Mouse (Mus musculus): ENCODE results near the gene Rnase1. TPM values are rescaled to one million over a fixed set of nuclear protein-coding genes. Genes with fewer than 3 reads are reported as not detected.
"Not testable (repeated sequence)": the region's sequence is repeated elsewhere in the genome, so short reads cannot be mapped to it uniquely, and the experiment has no call there.

Gene Rnase1
- 1 to 10 TPM in 1 of 2 experiments, under 1 TPM in 1; 0.63 to 1.1 TPM for total RNA-seq (2021)
- long read RNA-seq, experiment 1, partial matches to known transcripts = 0 of 2 reads
- long read RNA-seq, experiment 1, other reads (novel, unspliced or antisense) = 0 of 2 reads
- long read RNA-seq, experiment 2 = 0 reads

- DNase-seq (ENCODE audit: low spot score in 2 of 2) = no peak
These were observed at the start of gene Rnase1 for GRCm38 (mm10) chr14:51146685-51147084. Rnase1 (minus strand) TSS chr14:51146785.

GRCm38 (mm10) chr14:51195681-51196080 lies 49.1 kb upstream of the Rnase1 start:
- no peak for DNase-seq (ENCODE audit: low spot score in 2 of 2)

GRCm38 (mm10) chr14:51181051-51181450 lies 34.5 kb upstream of the Rnase1 start:
- DNase-seq (ENCODE audit: low spot score in 2 of 2) = not testable (repeated sequence)

GRCm38 (mm10) chr14:51173843-51174242 lies 27.3 kb upstream of the Rnase1 start:
- no peak for DNase-seq (ENCODE audit: low spot score in 2 of 2)

GRCm38 (mm10) chr14:51172947-51173346 lies 26.4 kb upstream of the Rnase1 start:
- DNase-seq (ENCODE audit: low spot score in 2 of 2) = peak in 1 of 2 experiments; percentile 3

- peak; percentile 23 to 36 for DNase-seq (ENCODE audit: low spot score in 2 of 2)
These were observed 25.7 kb upstream of the Rnase1 start for GRCm38 (mm10) chr14:51172095-51172865.

GRCm38 (mm10) chr14:51166068-51166467 lies 19.5 kb upstream of the Rnase1 start:
- DNase-seq (ENCODE audit: low spot score in 2 of 2) = no peak

GRCm38 (mm10) chr14:51165435-51165834 lies 18.9 kb upstream of the Rnase1 start:
- no peak for DNase-seq (ENCODE audit: low spot score in 2 of 2)

- not testable (repeated sequence) for DNase-seq (ENCODE audit: low spot score in 2 of 2)
These were observed 16.7 kb upstream of the Rnase1 start for GRCm38 (mm10) chr14:51163323-51163722.

GRCm38 (mm10) chr14:51161976-51162375 lies 15.4 kb upstream of the Rnase1 start, which contains the start of gene Rnase2b:
Rnase2b (plus strand) TSS chr14:51162260.
- DNase-seq (ENCODE audit: low spot score in 2 of 2) = peak in 1 of 2 experiments; percentile 13

GRCm38 (mm10) chr14:51157072-51157471 lies 10.5 kb upstream of the Rnase1 start:
- DNase-seq (ENCODE audit: low spot score in 2 of 2) = no peak

GRCm38 (mm10) chr14:51156736-51157068 lies 10.1 kb upstream of the Rnase1 start:
- DNase-seq (ENCODE audit: low spot score in 2 of 2) = no peak

GRCm38 (mm10) chr14:51156056-51156735 lies 9.6 kb upstream of the Rnase1 start:
- DNase-seq (ENCODE audit: low spot score in 2 of 2) = no peak

GRCm38 (mm10) chr14:51152249-51152870 lies 5.8 kb upstream of the Rnase1 start:
- no peak for DNase-seq (ENCODE audit: low spot score in 2 of 2)

- DNase-seq (ENCODE audit: low spot score in 2 of 2) = no peak
These were observed 3.7 kb upstream of the Rnase1 start for GRCm38 (mm10) chr14:51150206-51150831.

GRCm38 (mm10) chr14:51149164-51149563 lies 2.6 kb upstream of the Rnase1 start:
- DNase-seq (ENCODE audit: low spot score in 2 of 2) = no peak

- no peak for DNase-seq (ENCODE audit: low spot score in 2 of 2)
These were observed 1.4 kb upstream of the Rnase1 start for GRCm38 (mm10) chr14:51148006-51148405.

- no peak for DNase-seq (ENCODE audit: low spot score in 2 of 2)
These were observed 1.1 kb downstream of the Rnase1 start for GRCm38 (mm10) chr14:51145521-51145920.

- no peak for DNase-seq (ENCODE audit: low spot score in 2 of 2)
These were observed 2.1 kb downstream of the Rnase1 start for GRCm38 (mm10) chr14:51144451-51144850.

GRCm38 (mm10) chr14:51143937-51144336 lies 2.6 kb downstream of the Rnase1 start:
- DNase-seq (ENCODE audit: low spot score in 2 of 2) = no peak

GRCm38 (mm10) chr14:51143287-51143686 lies 3.3 kb downstream of the Rnase1 start:
- DNase-seq (ENCODE audit: low spot score in 2 of 2) = peak in 1 of 2 experiments; percentile 7

Data from left cerebral cortex, adult 18-20 months (tissue).